Mouse (Mus musculus): ENCODE data around the gene Pxt1. TPM values are rescaled to one million over a fixed set of nuclear protein-coding genes. Genes with fewer than 3 reads are reported as not detected.

Gene Pxt1
- polyA plus RNA-seq, 1 experiment = 0.14 TPM

DNA sequence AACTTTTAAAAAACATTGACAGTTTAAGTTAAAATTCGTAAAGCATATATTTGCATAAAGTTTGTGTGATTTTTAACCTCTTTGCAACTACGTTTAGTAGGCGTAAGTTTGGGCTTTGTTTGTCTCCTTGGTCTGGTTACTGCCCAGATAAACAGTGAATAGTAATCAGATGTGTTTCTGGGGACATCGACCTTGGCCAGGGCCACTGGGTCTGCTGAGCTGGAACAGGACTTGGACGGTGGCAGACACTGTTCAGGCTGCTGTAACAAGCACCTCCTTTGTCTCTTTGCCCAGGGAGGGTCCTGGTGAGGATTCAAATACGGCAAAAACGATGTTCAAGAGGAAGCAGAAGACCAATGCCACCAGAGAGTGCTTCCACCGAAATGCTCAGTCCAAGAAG is 58.4 kb downstream of the Pxt1 start:
- 83% methylated on average over 8 of the region's 8 CpGs for WGBS
- no peak for DNase-seq (ENCODE audit: low read depth, low spot score)

Other genes starting within 250 kb of the Pxt1 start
- 0.26 and 0.44 TPM in 2 replicates for gene AC170998.1, start 217.8 kb downstream of the Pxt1 start, polyA plus RNA-seq (2012; rRNA removed)
- 387 and 424 TPM in 2 replicates for gene Mapk13, start 174.5 kb downstream of the Pxt1 start, polyA plus RNA-seq (2012; rRNA removed)
- gene Brpf3, start 142.8 kb downstream of the Pxt1 start, polyA plus RNA-seq (2012; rRNA removed) = 71.3 and 102 TPM in 2 replicates
- 1.0 and 1.5 TPM in 2 replicates for gene Pnpla1, start 85.4 kb downstream of the Pxt1 start, polyA plus RNA-seq (2012; rRNA removed)
- 31.1 and 47.3 TPM in 2 replicates for gene 4930539E08Rik, start 28.5 kb downstream of the Pxt1 start, polyA plus RNA-seq (2012; rRNA removed)
- gene Kctd20, start 8.1 kb upstream of the Pxt1 start, polyA plus RNA-seq (2012; rRNA removed) = 17.6 and 22.5 TPM in 2 replicates
- 64.2 and 84.2 TPM in 2 replicates for gene Stk38, start 64.2 kb upstream of the Pxt1 start, polyA plus RNA-seq (2012; rRNA removed)
- gene Srsf3, start 88.8 kb upstream of the Pxt1 start, polyA plus RNA-seq (2012; rRNA removed) = 65.1 and 112 TPM in 2 replicates
- 197 and 230 TPM in 2 replicates for gene Cdkn1a, start 147.1 kb upstream of the Pxt1 start, polyA plus RNA-seq (2012; rRNA removed)
- 0.45 and 1.2 TPM in 2 replicates for gene Rab44, start 170.3 kb upstream of the Pxt1 start, polyA plus RNA-seq (2012; rRNA removed)